Mouse (Mus musculus) cerebellum, adult 11-12 months (tissue): ENCODE results near the gene Fst.

Experiments
- DNase-seq: peaks from one replicate; pipeline ENCODE4 v3.0.0; 2022

Gene Fst

DNA sequence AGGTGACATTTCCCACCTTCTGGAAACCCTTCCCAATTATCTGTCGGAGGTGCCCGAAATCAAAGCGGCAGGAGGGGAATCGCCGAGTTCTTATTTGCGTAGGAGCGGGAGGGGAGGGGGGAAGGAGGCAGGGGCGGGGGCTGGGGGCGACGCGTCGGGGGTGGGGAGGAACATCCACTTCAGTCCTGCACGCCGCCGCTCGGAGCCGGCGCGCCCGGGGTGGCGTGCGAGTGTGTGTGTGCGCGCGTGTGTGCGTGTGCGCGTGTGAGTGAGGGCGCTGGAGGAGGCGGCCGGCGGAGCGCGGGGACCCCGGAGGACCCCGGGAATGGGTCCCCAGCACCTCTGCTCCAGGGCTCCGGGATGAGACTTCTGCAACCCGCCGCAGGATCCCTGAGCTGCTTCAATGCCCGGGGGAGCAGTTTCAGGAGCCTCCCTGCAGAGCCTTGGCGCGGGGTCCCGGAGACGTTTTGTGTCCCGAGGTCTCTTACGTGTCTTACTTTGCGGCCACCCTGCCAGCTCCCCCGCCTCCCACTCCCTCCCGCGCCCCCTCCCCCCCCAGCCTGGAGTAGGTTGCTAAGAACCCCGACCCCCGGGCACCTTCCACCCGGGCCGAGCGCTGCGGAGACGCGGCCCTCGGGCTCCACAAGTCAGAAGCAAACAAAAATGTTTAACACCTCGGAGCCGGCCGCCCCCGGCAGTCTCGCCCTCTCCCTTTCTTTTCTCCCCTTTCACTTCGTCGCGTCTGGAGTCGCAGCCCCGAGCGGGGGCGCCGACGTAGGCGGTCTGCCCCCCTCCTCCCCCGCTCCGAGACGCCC lies at the start of gene Fst:
TSS of gene Fst (minus strand) at position 66 of the 815 bp plus-strand sequence.
- DNase-seq: no peak

DNA sequence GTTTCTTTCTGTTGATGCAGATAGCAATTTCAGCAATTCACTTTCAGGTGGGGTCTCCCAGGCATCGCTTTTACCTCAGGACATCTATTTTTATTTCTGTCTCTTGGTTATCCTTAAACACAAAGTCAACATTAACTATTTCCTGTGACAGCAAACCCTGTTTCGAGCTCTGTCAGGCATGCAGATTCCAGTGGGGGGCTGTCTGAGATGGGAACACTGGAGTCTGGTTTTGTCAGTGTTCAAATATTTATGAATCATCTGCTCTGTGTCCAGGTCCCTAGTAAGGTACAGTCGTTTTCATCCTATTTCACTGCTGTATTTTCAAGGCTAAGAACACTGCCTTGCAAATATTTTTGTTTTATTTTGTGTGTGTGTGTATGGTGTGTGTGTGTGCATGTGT lies 35.1 kb upstream of the Fst start:
- no peak for DNase-seq

DNA sequence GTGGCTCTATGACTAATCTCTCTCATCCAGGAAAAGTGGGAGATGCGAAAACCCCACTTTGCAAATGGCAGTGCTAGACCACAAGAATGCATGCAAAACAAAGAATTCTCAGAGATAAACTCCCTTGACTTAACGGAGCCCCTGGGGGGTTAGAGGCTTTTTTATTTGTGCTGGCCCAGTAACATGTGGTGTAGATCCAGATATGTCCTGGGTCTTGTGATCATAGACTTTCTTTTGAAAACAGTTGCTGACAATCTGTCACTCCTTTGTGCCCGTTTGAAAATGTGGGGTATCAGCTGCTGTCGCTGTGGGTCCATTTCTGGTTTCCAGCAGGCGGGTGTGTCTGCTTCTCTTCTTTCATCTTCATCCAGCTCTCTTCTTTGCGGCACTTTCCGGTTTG lies 29.4 kb upstream of the Fst start:
- no peak for DNase-seq

DNA sequence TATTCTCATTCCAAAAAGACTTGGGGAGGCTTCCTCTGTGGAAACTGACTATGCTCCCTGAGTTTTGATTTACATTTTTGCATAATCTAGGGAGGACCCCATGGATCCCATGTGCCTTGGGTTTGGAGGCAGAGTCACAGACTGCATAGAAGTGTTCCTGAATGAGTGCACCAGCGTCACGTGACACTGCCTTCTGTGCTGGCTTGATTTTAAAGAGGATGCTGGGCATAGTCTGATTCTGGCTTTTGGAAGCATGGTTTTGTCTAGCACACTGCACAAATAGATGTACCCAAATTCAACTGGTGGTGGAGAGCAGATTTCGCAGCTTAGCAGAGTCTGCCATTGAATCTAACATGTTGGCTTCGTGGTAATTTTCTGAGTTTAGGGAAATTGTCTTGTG lies 19.6 kb upstream of the Fst start:
- DNase-seq: no peak

DNA sequence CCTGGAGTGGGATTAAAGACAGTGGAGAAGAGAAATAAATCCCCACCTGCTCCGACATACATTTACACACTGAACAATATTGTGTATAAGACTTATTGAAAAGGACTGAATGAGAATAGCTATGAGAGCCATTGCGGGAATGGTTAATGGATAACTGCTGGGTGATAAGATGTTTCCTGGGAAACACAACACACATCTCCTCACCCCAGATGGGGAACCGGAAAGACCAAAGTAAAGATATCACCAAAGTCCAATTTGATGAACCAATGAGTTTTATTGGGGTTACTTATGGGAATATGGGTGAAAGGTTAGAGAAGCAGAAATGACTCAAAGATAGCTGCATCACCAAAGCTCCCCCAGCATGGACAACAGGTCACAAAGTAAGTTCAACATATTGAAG lies 11.2 kb upstream of the Fst start:
- no peak for DNase-seq

DNA sequence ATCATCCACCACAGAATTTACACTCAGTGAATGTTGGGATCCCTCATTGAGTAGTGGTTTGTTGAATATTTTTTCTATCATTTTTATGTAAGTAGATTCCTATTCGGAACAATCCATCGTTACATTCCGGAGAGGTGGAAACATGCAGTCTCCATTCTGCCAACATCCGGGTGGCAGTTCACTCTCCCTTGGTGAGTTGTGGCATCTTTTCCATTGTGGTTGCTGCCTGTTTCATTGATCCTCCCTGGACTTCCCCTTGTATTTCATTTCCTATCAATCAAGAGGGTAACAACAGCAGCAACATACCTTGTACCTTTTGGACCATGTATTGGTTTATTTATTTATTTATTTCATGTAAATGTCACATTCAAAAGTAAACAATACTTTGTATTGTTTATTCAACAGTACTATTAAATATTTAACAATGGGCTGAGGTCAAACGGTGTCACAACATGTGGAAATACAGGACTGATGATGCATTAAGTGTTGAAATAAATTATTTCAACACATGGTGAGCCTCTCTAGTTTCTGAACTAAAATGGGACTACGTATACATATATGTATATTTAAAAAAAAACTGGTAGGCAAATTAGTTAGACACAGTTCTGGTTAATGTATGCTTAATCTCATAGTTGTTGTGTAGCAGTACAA lies 7.6 kb upstream of the Fst start:
- DNase-seq: no peak

DNA sequence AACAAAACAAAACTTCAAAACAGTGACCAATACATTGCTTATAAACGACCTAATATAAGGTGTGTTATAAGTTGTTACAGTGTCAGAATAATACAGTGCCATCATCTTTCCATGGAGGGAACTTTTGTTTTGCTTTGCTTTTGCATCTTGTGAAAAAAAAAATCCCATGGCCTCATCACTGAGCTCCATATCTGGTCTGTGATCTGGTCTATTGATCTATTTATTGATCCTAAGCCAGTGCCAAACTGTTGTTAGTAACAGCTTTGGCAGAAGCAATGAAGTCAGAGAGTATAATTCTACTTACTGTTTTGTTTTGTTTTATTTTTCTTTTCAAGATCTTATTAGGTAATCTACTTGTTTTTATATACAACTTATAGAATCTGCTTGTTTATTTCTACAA lies 6.6 kb upstream of the Fst start:
- no peak for DNase-seq

DNA sequence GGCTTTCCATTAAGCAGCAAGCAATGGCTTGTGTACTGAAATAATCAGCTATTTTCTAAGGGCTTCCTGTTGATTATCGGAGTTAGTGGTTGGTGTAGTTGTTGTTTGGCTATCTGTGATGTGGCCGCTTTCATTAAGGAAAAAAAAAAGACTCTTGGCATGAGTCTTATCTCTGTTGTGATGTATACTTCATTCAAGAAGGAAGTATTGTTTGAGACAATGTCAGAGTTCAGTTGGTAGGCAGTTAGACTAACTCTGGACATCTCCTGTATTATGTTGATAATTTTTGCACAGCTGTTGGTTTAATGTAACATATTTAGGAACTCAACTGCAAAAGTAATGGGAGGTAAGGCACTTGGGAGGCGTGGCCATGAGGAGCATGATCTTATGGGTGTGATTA lies 6.1 kb upstream of the Fst start:
- DNase-seq: no peak

DNA sequence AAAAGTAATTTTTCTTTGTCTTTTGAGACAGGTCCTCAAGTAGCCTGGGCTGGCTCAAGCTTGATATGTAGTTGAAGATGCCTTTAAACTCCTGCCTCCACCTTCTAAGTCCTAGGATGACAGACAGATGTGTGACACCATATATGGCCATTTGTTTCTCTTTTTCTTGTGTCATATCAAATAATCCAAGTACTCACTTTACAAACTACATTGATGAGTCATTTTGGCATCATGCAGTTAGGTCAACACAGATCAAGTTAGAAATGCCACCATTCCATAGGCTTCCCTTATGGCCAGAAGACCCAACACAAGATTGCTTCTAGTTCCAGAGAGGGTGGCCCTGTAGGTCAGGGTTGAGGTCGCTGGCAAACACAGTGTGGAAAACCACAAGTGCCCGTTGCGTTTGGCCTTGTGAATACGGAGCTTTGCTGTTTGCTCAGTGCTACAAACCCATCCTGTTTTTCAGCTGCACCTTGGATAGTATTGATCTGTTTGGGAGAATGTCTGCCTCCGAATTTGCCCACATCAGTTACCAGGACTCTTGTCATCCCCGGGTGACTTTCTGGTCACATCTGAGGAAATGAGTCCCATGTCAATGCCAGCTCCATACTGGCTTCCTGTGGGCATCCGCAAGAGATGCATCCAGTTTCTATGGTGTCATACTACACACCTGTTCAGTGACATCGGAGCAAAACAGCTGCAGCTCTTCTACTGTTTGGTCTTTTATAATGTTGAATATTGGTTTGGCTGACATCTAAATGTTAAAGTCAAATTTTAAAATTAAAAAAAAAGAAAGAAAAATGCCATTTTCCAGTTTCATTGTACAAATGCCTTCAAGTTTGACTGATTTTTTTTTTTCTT lies 4.0 kb upstream of the Fst start:
- no peak for DNase-seq

DNA sequence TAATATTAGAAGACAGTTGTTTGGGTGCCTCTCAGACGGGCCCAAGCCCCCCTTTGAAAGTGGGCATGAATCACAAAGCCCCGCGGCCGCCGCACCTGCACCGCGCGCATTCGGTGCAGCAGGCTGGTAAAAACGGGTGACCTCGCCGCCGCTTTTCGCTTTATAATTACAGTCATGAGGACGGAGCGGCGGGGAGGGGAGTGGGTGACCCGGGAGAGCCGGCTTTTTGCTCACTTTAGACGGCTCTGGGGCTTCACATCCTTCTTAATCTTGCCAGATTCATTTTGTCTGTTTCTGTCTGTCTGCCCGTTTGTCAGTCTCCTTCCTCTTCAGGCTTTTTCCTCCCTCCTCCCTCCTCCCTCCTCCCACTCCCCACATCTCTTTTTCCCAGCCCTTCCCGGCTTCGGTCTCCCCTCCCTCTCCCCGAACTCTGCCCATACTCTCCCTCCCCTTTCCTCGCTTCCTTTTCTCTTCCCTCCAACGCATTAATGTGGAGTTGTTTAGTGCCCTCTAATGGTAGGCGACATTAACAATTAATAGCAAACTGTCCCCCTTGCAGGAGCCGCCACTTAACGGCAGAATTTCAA lies 1.6 kb upstream of the Fst start:
- DNase-seq: peak; percentile 8

DNA sequence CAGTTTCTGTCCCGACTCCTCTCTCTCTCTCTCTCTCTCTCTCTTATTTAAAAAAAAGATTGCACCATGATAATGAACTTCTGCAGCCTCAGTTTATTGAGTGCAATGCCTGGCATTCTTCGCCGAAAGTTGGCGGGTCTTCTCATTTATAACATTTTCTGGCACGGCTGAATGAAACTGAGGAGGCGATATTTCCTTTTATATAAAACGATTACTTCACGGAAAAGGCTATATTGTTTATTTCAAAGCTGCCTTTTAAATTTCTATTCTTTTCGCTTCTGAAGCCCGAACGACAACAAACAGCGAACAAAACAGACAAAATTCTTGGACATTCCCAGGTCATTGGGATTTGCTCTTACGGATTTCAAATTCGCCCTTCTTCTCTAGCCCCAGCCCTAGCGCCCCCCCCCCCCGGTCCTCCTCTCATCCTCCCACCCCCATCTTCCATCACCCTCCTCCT lies 980 bp upstream of the Fst start:
- no peak for DNase-seq

DNA sequence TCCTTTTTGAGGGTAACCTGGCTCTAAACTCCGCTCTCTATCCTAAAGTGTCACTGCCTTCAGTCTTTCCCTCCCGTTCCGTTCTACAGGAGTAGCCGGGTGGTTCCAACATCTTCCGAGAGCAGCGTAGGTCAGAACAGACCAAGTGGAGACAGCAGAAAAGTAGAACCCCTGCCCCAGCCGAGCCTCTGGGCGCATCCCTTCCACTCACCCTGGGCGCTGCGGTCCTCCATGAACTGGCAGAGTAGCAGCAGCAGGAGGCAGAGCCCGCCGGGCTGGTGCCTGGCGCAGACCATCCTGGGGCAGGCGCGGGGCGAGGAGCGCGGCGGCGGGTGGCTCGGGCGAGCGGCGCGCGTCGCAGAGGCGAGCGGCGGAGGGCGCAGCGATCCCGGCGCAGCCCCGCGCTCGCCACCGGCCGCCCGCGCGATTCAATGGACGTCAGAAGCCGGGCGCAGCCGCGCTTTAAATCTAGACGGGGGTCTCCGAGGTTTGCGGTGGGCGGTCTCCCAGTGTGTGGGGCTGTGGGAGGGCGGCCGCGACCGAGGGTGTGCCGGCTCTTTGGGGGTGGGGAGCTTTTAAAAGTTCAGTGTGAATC lies 363 bp downstream of the Fst start:
- DNase-seq: no peak

DNA sequence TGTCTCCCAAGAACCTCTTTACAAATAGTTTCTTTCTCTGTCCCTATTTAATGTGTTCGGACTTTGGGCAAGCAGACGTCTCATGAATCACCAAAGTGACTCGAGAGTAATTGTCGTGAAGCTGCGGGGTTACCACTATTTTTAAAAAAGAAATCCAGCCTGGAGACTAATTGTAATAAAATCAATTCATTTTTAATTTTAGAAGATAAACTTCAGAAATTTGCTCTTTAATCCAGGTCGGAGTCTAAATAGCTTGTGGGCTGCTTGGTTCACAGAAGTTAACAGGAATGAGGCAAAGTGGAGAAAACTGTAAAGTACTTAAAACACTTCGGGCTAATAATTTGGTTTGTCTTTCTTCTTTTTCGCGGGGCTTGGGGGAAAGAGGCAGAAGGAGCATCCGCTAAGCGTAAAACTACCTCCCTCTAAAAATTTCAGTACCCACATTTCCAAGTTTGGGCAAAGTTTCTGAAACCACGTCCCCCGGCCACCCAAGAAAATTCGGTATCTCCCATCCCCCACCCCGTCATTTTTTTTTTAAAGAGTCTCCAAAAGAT lies 1.1 kb downstream of the Fst start:
- DNase-seq: no peak

DNA sequence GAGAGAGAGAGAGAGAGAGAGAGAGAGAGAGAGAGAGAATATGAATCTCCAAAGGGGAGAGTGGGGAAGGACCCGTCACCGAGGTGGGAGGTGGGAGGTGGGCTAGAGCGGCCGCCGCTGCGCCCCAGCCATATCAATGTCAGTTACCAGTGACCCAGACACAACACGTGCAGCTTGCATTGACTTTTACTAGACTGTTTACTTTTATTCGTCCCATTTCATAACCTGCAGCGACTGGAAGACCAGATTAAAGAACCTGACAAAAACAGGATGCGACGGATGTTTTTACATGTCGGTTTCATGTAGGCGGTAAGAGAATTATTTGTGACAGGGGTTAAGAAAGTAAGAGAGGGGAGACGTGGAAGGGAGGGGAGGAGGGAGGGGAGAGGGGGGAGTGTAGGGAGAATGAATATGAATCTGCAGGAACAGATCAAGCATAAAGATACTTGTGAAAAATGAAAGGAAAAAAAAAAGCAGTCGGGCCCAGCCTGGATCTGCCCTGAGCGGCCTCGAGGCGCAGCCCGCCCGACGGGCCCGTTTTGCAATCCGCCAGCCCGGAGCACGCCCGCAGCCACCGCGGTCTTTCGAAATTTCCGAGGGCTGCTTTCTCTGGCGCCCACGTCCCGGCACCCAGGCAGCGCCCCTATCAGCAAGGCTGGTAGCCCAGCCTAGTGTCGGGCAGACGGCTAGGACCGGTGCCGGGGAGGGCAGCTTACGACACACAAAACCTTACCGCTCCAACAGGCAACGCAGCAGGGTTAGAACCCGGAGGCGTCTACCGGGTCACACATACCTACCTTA lies 1.8 kb downstream of the Fst start:
- no peak for DNase-seq

DNA sequence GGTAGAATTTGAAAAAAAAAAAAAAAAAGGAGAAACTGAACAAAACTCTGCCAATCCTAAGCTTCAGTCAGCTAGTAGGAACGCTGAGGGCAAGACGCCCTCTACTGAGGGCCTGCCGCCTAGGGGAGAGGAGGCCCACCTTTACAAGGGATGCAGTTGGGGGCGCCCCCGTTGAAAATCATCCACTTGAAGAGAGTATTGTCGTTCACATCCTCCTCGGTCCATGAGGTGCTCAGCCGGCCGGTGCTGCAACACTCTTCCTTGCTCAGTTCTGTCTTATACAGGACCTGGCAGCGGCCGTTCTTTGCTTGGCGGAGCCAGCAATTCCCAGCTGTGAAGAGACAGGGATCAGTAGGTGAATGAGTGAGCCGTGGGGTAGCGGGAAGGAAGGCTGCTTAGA lies 2.5 kb downstream of the Fst start:
- no peak for DNase-seq

DNA sequence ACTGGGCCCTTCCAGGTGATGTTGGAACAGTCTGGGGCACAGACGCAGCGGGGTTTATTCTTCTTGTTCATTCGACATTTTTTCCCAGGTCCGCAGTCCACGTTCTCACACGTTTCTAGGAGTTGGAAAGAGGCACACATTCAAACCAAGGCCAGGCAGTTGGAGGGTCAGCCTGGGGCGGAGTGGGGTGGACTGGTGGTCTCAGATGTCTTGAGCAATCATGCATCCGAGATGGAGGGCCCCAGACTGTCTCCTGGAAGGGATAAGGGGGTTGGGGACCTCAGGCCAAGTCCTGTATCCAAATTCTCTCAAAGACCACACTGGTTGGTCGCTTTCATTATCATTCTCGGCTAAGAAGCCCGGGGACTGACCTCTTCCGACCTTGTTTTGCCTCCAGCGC lies 3.0 kb downstream of the Fst start:
- DNase-seq: no peak

DNA sequence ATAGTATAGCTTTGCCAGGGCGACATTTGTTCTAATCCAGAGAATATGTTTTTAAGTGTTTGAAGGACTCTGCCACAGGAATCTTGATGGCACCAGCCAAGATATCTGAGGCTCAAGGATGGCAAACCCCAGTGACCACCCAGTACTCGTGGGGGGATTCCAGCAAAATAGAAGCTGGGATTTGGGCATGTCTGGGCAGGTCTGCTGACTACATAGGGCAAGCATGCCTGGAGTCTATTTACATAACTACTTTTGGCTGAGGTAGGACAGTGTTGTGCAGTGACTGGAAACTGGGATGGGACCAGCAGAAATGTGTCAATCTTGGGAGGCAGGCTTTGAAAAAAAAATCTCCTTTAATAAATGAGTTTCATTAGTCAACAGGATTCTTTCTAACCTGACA lies 11.5 kb downstream of the Fst start:
- DNase-seq: no peak

DNA sequence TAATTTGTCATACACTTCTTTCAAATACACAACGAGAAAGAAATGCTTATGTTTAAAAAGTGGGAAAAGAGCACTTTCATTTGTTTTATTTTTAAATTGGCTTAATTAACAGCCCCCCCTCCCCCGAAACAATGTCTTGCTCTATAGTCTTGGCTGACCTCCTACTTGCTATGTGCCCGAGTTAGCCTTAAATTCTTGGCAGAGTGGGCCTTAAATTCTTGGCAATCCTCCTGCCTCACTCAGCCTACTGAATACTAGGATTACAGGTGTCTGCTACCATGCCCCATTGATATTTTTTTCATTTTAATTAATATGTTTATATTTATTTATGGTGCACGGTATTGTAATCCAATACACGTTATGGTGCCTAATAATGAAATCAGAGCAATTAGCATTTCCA lies 26.3 kb downstream of the Fst start:
- no peak for DNase-seq

DNA sequence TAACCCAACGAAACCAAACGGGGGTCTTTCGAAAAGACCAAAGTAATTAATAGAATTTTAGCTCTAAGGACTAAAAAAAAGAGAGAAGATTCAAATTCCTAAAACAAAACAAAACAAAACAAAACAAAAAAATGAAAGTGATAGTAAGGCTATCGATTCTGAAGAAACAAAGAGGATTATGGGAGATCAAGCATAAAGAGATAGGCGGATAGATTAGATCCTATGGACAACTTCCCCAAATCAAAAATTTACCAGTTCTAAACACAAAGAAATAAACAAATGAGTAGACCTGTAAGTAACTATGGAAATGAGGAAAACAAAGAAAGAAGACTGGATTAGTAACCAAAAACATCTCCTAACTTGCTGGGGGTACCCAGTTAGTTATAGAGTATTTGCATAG lies 33.5 kb downstream of the Fst start:
- no peak for DNase-seq

DNA sequence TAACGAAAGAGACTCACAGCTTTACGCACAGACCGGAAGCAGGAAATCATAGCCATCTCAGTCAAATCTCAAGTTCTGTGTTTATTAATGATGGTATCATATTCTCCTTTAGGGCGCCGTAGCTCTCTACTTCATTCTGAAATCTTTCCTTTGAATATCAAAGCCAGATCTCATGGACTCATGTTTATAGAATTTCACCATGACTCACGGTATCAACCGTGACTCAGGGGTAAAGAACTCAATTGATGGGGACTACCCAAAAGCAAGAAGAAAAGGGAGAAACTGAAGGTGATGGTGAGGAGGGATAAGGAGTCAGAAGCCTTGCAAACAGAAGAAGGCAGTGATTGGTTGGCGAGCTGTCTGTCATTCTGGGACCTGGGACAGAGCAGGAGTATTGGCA lies 38.5 kb downstream of the Fst start:
- no peak for DNase-seq

DNA sequence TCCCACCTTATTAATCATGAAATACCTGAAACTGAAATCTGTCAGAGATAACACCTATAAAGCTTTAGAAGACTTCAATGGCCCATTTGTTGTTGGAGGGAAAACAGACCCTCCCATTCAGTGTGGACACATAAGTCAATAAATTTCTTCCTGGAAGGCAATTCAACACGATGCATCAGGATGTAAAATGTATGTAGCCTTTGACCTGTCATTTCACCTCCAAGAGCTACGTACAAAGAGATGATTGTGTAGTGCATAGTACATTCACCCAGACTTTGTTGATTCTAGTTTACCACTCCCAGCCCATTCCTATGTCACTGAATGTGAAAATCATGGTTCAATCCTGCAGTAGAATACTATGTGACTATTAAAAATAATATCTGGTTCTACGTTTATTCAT lies 39.4 kb downstream of the Fst start:
- no peak for DNase-seq

DNA sequence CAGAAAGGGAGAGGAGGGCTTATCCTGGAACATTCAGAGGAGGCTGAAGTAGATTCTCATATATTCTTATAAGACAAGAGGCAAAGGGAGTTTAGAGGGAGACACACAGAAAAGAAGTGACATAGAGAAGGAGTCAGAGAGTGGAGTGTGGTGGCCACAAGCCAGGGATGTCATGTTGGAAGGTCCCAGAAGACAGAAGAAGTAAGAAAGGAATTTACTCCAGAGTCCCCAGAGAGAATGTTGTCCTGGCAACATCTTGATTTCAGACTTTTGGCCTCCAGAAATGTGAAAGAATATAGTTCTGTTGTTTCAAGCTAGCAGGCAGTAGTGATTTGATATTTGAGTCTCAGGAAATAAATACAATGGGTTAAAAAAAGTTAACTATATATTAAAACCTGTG lies 46.4 kb downstream of the Fst start:
- no peak for DNase-seq
